Mouse (Mus musculus) megakaryocyte, adult 5-6 weeks (primary cell): ENCODE data around the gene Cd164. TPM values are rescaled to one million over a fixed set of nuclear protein-coding genes. Genes with fewer than 3 reads are reported as not detected.

Source experiments
- ATAC-seq: 2 replicates; pipeline ENCODE4 v1.8.0; 2016; ENCODE audit warnings: mild to moderate bottlenecking, inconsistent platforms; ENCODE audit not compliant: poor library complexity, severe bottlenecking
- total RNA-seq, 2 experiments: library from RNA; stranded (forward) in 1 of 2; stranded (reverse) in 1 of 2; fragments of 153-499, 151-499 nt in 1 of 2; fragments of 221-1000, 200-1000 nt in 1 of 2; gene quantifications; 2 replicates each; pipeline versions ENCODE4 v1.2.3 to v1.2.4; 2015 to 2017

Gene Cd164
- total RNA-seq, 2 experiments from 2014 or later, result 115 to 188 TPM

GRCm38 (mm10) chr10:41545224-41545755 is 26.1 kb downstream of the Cd164 start:
- ATAC-seq, result no peak

- no peak for ATAC-seq
These were observed 27.4 kb downstream of the Cd164 start for GRCm38 (mm10) chr10:41546396-41547165.

DNA sequence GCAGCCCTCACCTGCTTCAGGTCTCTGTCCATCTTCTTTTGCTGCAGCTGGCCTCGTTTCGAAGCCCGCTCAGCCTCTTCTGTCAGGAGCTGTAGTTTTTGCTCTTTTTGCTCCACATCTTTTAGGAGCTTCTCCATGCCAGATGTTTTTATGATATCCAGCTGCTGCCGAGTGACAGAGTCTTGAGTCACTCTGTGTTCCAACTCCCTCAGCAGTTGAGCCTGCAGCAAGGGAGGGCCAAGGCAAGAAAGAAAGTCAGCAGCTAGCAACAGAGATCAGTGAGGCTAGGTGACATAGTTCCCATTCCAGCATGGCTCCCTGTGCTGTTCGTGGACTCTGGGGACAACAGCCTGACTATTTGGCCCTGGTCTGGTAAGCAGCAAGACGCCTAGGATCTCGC is 31.5 kb downstream of the Cd164 start:
- ATAC-seq, result no peak

DNA sequence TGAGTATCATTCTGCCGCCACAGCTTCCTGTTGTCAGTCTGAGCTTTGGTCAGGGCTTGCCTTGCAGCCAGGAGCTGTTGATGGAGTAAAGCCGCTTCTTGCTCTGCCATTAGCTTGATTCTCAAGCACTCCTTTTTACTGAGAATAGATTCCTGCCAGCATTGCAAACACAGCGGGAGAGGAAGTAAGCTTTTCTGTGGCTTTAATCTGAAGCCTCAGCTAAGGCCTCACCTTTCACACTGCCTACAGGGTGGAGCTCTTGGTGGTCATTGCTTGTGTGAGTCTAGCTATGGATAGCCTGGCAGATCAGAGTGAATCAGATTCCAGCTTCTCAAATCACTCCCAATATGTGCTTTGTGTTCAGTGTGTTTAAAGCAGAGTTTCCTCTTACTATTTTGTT is 33.1 kb downstream of the Cd164 start:
- peak; percentile 60 for ATAC-seq

DNA sequence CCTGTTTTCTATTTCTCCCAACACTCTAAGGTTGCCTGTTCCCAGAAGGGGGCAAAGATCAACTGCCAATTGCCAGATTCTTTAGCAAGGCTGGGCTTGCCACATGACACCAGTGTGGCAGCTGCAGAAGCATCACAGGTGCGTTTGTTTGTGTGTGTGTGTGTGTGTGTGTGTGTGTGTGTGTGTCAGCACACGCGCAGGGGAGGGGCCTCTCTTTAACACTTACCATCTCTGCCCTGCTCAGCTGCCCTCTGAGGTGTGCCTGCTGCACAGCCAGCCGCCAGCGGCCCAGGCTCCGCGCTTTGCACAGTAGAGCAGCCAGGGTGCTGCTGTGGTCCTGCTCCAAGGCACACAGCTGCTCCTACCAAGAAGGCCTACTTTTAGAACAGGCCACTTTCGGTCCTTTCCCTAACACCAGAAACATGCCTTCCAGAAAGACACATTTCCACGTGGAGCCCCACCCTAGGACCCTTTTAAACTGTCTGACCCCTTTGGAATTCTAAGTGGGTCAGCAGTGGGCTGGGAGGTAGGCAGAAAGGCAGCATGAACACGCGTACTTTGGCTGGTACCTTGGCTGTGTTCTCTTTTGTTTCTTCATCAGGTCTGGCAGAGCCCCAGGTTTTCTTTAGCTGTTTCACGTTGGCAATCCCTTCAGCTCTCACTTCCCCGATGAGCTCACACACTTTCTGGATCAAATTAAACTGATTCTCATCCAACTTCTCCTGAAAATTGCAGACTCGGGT is 33.8 kb downstream of the Cd164 start:
- peak; percentile 12; the same call in 1 of the 2 replicates for ATAC-seq

- ATAC-seq, result no peak
These were observed 34.5 kb downstream of the Cd164 start for GRCm38 (mm10) chr10:41553711-41554110.

DNA sequence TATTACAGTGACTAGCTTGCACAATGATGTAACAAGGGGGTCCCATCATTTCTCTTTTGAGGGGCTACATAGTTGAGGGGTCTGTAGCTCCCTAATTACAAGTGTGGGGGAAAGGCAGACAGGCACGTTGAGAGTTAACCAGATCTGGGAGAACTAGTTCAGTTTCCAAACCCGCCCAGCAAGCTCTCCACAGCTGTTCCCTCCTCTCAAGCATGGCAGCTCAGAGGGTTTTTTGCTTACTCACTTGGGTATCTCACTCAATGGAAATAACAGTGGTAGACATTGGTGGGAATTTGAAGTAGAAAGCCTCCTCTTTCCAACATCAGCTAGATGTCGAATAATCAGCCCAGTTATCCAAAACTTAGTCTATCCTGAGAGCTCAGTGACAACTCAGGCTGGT is 35.9 kb downstream of the Cd164 start:
- no peak for ATAC-seq

GRCm38 (mm10) chr10:41558401-41558800 is 39.2 kb downstream of the Cd164 start:
- no peak for ATAC-seq

GRCm38 (mm10) chr10:41561701-41562395 is 42.6 kb downstream of the Cd164 start:
- no peak for ATAC-seq

GRCm38 (mm10) chr10:41565141-41565540 is 45.9 kb downstream of the Cd164 start:
- ATAC-seq, result no peak

DNA sequence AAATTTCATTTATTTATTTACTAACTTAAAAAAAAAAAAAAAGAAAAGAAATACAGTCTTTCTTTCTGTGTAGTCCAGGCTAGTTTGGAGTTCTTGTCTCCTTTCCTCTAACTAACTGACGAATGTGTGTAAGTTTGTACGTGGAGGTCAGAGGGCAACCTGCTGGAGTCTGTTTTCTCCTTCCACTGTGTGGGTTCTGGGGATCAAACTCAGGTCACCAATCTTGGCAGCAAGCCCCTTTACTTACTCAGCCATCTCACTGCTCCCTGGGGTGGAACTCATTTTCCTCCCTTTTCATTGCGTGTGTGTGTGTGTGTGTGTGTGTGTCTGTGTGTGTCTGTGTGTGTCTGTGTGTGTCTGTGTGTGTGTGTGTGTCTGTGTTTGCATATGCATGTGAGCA is 49.1 kb downstream of the Cd164 start:
- ATAC-seq, result no peak

- ATAC-seq, result peak; percentile 86
These were observed 51.9 kb downstream of the Cd164 start for GRCm38 (mm10) chr10:41571065-41571464.

DNA sequence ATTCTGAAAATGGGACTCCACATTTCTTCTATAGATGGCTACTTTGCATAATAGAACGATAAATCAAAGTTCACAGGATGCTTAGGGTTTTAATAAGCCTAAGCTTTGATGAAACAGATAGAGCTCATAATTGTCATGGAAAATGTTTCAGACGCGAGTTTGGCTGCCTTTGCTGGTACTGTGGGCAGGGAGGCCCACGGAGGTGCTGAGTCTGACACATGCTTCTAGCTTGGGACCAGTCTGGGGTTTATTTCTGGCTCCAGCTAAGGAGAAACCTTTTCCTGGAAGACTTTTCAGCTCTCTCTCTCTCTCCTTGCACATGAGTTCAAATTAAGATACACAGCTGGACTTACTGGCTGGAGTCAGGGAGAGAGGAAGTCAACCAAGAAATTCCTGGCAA is 53.1 kb downstream of the Cd164 start:
- ATAC-seq, result no peak

- peak; percentile 79 for ATAC-seq
These were observed 54.0 kb downstream of the Cd164 start for GRCm38 (mm10) chr10:41573190-41573589.

DNA sequence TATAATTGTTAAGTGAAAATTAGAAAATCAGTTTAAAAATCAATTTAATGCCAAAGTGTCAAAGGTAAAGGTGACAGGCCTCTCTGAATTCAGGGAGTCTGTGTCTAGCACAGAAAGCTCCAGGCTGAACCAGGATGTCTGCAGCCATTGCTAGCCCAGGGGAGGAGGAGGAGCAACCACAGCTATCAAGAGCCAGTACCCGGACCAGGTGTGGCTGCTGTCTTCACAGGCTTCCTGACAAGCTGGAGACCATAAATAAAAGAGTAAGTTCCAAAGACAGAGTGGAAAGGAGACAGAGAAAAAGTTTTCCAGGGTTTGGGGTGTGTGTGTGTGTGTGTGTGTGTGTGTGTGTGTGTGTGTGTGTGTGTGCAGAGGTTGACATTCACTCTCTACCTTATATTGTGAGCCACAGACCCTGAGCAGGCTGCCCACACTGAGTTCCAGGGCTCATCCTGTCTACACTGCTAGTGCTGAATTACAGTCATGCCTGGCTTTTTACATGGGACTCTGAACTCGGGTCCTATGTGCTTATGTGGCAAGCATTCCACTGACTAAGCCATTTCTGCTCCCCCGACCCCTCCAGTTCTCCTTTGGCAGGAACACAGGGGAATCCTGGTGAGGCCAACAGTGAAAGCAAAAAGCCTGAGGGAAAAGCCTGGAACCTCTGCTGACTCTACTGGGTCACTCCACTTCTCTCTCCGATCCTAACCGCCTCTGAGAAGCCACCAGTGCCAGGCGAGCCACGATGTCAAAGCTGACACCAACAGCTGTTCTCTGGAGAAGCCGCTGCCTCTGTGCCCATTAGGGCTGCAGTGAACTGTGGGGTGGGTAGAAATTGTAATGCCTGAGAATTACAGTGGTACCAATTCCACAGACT is 56.5 kb downstream of the Cd164 start:
- ATAC-seq, result no peak

GRCm38 (mm10) chr10:41576328-41576833 is 57.2 kb downstream of the Cd164 start:
- no peak for ATAC-seq

- ATAC-seq, result no peak
These were observed 59.3 kb downstream of the Cd164 start for GRCm38 (mm10) chr10:41578541-41578940.

DNA sequence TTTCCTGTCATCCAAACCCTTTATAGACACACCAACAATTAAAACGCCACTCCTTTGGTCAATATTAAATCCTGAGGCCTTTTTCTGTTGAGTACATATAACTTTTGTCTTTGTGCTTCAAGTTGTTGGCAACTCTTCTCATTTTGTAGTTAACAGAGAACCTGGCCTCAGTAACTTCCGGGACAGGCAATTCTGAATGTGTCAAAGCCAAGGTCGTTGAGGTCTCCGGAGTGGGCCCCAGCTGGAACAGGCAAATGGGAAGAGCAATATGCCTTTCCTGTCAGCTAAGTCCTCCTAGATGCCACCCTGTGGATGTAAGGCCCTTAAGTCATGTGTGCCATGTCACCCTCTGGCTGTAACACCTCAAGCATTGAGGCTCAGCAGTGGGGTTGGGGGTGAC is 61.2 kb downstream of the Cd164 start:
- no peak for ATAC-seq
